Mouse (Mus musculus): Measurements from ENCODE around the gene Arpc3. TPM values are rescaled to one million over a fixed set of nuclear protein-coding genes. Genes with fewer than 3 reads are reported as not detected.
A peak's percentile ranks its signal among the peaks of the same experiment; 100 is the strongest.

Arpc3 gene
- polyA plus RNA-seq, 1 experiment from 2014 or later = 49.9 TPM

DNA sequence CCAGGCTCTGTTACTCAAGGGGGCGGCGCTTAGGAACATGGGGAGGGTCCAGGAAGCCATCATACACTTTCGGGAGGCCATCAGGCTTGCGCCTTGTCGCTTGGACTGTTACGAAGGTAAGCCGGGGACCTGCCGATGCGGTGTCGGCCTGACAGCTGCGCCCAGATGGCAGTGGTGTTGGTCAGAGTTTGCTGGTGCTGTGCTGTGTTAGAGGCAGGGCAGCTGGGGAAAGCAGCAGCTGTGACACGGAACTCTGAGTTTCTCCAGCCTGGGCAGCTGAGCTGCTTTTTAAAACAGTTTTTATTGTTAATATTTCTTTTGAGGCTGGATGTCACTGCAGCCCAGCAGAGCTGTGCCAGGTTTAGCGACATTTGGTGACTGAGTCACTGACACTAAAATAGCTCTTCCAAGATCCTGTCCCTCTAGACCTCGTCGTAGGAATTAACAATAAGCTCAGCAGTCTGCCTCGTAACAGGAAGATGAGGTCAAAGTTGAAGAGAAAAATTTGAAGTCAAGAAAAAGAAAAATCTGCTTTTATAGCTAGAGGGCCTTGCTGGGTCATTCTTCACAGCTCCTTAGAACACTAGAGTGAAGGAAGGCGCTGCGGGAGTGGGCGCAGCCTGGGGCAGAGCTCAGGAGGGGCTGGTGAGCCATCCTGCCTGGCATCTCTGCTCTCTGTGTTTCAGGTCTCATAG is 47.9 kb downstream of the Arpc3 start:
- Histone ChIP-seq H3K9ac (replicated peaks; ENCODE audit: low read depth, low read length) (no peak overlapping the region), H3K36me3 (ENCODE audit: control insufficient read depth, insufficient read depth, low read length) (peaks cover 95% of the 10 kb centered on the region), H3K27me3 (ENCODE audit: control insufficient read depth, insufficient read depth, low read length) (no peaks in the 10 kb centered on the region), H3K4me3 (ENCODE audit: low read depth, low read length) (no peak overlapping the region), H3K4me1 (ENCODE audit: control insufficient read depth, insufficient read depth, low read length) (no peaks in the 10 kb centered on the region), H3K4me2 (replicated peaks; ENCODE audit: low read depth, low read length) (no peak overlapping the region), H3K27ac (ENCODE audit: low read length) (peak overlapping the region; percentile 15; the same call in 1 of the 2 replicates), H3K9me3 (ENCODE audit: control insufficient read depth, low read depth, low read length) (no peaks in the 10 kb centered on the region)
- ATAC-seq (ENCODE audit: insufficient number of reproducible peaks, insufficient read depth, low FRiP score, low read depth) = no peak
- 74% methylated on average over 19 of the region's 19 CpGs for whole genome bisulfite sequencing

- Histone ChIP-seq H3K27me3 (ENCODE audit: control insufficient read depth, insufficient read depth, low read length) (no peaks in the 10 kb centered on the region), H3K4me1 (ENCODE audit: control insufficient read depth, insufficient read depth, low read length) (no peaks in the 10 kb centered on the region), H3K36me3 (ENCODE audit: control insufficient read depth, insufficient read depth, low read length) (peaks cover 96% of the 10 kb centered on the region), H3K4me2 (replicated peaks; ENCODE audit: low read depth, low read length) (no peak overlapping the region), H3K27ac (ENCODE audit: low read length) (no peak overlapping the region), H3K4me3 (ENCODE audit: low read depth, low read length) (no peak overlapping the region), H3K9ac (replicated peaks; ENCODE audit: low read depth, low read length) (no peak overlapping the region), H3K9me3 (ENCODE audit: control insufficient read depth, low read depth, low read length) (no peaks in the 10 kb centered on the region)
- 85% methylated on average over 12 of the region's 12 CpGs for WGBS
- ATAC-seq (ENCODE audit: insufficient number of reproducible peaks, insufficient read depth, low FRiP score, low read depth) = no peak
Measured at GRCm38 (mm10) chr5:122440095-122440630, 48.5 kb downstream of the Arpc3 start.

DNA sequence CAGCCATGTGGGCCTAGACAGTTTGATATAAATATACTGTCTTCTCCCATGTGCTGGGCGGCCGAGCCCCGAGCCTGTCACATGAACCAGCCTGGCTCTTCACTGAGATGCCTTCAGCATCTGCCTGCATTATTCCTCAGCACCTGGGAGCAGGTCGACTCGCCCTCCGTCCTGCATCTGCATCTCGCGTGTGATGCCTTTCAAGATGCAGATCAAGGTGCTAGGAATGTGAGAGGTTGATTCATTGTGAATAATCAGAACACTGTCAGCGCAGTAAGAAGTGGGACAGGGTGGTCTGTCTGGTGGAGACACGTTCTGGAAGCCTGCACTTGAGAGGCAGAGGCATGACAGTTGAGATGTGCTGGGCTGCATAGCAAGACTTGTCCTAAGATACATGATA is 52.8 kb downstream of the Arpc3 start:
- Histone ChIP-seq H3K9ac (replicated peaks; ENCODE audit: low read depth, low read length) (no peak overlapping the region), H3K9me3 (ENCODE audit: control insufficient read depth, low read depth, low read length) (no peaks in the 10 kb centered on the region), H3K4me2 (replicated peaks; ENCODE audit: low read depth, low read length) (no peak overlapping the region), H3K27me3 (ENCODE audit: control insufficient read depth, insufficient read depth, low read length) (no peaks in the 10 kb centered on the region), H3K27ac (ENCODE audit: low read length) (no peak overlapping the region), H3K4me3 (ENCODE audit: low read depth, low read length) (no peak overlapping the region), H3K4me1 (ENCODE audit: control insufficient read depth, insufficient read depth, low read length) (no peaks in the 10 kb centered on the region), H3K36me3 (ENCODE audit: control insufficient read depth, insufficient read depth, low read length) (peaks cover 64% of the 10 kb centered on the region)
- no peak for ATAC-seq (ENCODE audit: insufficient number of reproducible peaks, insufficient read depth, low FRiP score, low read depth)
- WGBS = 91% methylated on average over 10 of the region's 10 CpGs

- Histone ChIP-seq H3K36me3 (ENCODE audit: control insufficient read depth, insufficient read depth, low read length) (peaks cover 59% of the 10 kb centered on the region), H3K4me2 (replicated peaks; ENCODE audit: low read depth, low read length) (no peak overlapping the region), H3K9me3 (ENCODE audit: control insufficient read depth, low read depth, low read length) (no peaks in the 10 kb centered on the region), H3K9ac (replicated peaks; ENCODE audit: low read depth, low read length) (no peak overlapping the region), H3K4me3 (ENCODE audit: low read depth, low read length) (no peak overlapping the region), H3K27me3 (ENCODE audit: control insufficient read depth, insufficient read depth, low read length) (no peaks in the 10 kb centered on the region), H3K27ac (ENCODE audit: low read length) (no peak overlapping the region), H3K4me1 (ENCODE audit: control insufficient read depth, insufficient read depth, low read length) (no peaks in the 10 kb centered on the region)
- WGBS = 90% methylated on average over 11 of the region's 11 CpGs
- no peak for ATAC-seq (ENCODE audit: insufficient number of reproducible peaks, insufficient read depth, low FRiP score, low read depth)
Measured at GRCm38 (mm10) chr5:122445051-122445610, 53.5 kb downstream of the Arpc3 start.

GRCm38 (mm10) chr5:122447857-122448256 is 56.2 kb downstream of the Arpc3 start:
- Histone ChIP-seq H3K27ac (ENCODE audit: low read length) (peak overlapping the region; percentile 39; the same call in 1 of the 2 replicates), H3K36me3 (ENCODE audit: control insufficient read depth, insufficient read depth, low read length) (peaks cover 43% of the 10 kb centered on the region), H3K4me2 (replicated peaks; ENCODE audit: low read depth, low read length) (no peak overlapping the region), H3K9me3 (ENCODE audit: control insufficient read depth, low read depth, low read length) (no peaks in the 10 kb centered on the region), H3K4me3 (ENCODE audit: low read depth, low read length) (no peak overlapping the region), H3K4me1 (ENCODE audit: control insufficient read depth, insufficient read depth, low read length) (no peaks in the 10 kb centered on the region), H3K27me3 (ENCODE audit: control insufficient read depth, insufficient read depth, low read length) (no peaks in the 10 kb centered on the region), H3K9ac (replicated peaks; ENCODE audit: low read depth, low read length) (no peak overlapping the region)
- ATAC-seq (ENCODE audit: insufficient number of reproducible peaks, insufficient read depth, low FRiP score, low read depth) = no peak
- 79% methylated on average over 8 of the region's 8 CpGs for WGBS

GRCm38 (mm10) chr5:122448869-122449268 is 57.2 kb downstream of the Arpc3 start:
- H3K4me3 ChIP-seq (ENCODE audit: low read depth, low read length) = no peak overlapping the region
- no peaks in the 10 kb centered on the region for H3K4me1 ChIP-seq (ENCODE audit: control insufficient read depth, insufficient read depth, low read length)
- no peak for ATAC-seq (ENCODE audit: insufficient number of reproducible peaks, insufficient read depth, low FRiP score, low read depth)
- H3K9ac ChIP-seq (replicated peaks; ENCODE audit: low read depth, low read length) = no peak overlapping the region
- H3K27ac ChIP-seq (ENCODE audit: low read length) = no peak overlapping the region
- 70% methylated on average over 5 of the region's 5 CpGs for WGBS
- H3K4me2 ChIP-seq (replicated peaks; ENCODE audit: low read depth, low read length) = no peak overlapping the region
- no peaks in the 10 kb centered on the region for H3K9me3 ChIP-seq (ENCODE audit: control insufficient read depth, low read depth, low read length)
- peaks cover 44% of the 10 kb centered on the region for H3K36me3 ChIP-seq (ENCODE audit: control insufficient read depth, insufficient read depth, low read length)
- no peaks in the 10 kb centered on the region for H3K27me3 ChIP-seq (ENCODE audit: control insufficient read depth, insufficient read depth, low read length)

DNA sequence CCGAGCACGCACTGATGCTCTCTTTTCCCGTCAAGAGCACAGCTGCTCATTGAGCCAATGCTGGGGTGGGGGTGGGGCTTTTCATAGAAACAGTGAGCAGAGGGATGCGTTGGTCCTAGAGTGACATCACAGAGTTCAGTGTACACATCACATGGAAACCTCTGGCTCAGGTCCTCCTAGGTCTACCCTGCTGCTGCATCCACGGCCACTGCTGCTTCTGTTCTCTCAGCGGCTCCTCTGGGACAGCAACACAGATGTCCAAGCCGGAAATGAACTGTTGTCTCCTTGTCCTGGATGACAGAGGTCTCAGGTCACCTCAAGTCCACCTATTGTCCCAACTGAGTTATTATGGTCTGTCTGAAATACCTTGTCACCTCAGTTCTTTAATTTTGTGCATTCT is 58.3 kb downstream of the Arpc3 start:
- no peak for ATAC-seq (ENCODE audit: insufficient number of reproducible peaks, insufficient read depth, low FRiP score, low read depth)
- H3K4me1 ChIP-seq (ENCODE audit: control insufficient read depth, insufficient read depth, low read length) = no peaks in the 10 kb centered on the region
- H3K4me3 ChIP-seq (ENCODE audit: low read depth, low read length) = no peak overlapping the region
- H3K4me2 ChIP-seq (replicated peaks; ENCODE audit: low read depth, low read length) = no peak overlapping the region
- H3K27ac ChIP-seq (ENCODE audit: low read length) = no peak overlapping the region
- WGBS = 67% methylated on average over 7 of the region's 7 CpGs
- no peaks in the 10 kb centered on the region for H3K9me3 ChIP-seq (ENCODE audit: control insufficient read depth, low read depth, low read length)
- H3K27me3 ChIP-seq (ENCODE audit: control insufficient read depth, insufficient read depth, low read length) = no peaks in the 10 kb centered on the region
- peaks cover 44% of the 10 kb centered on the region for H3K36me3 ChIP-seq (ENCODE audit: control insufficient read depth, insufficient read depth, low read length)
- H3K9ac ChIP-seq (replicated peaks; ENCODE audit: low read depth, low read length) = no peak overlapping the region

DNA sequence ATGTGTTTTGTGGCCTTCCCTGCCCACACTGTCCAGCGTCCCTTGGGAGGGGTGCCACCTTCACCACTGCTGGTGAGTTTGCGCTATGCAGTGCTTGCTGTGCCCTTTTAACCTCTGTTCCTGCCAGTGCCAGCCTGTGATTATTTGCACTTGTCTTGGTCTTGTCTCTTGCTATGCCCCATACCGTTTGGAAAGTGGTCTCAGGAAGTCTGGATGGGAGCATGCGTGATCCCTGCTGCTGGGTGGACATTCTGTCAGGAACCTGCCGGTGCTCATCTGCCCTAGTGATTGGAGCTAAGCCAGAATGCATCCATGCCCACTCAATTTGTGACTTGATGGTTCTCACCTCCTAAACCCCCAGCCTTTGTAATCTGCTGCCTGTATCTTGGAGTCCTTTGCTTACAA is 59.2 kb downstream of the Arpc3 start:
- 55% methylated on average over 5 of the region's 5 CpGs for WGBS
- peaks cover 44% of the 10 kb centered on the region for H3K36me3 ChIP-seq (ENCODE audit: control insufficient read depth, insufficient read depth, low read length)
- H3K27ac ChIP-seq (ENCODE audit: low read length) = no peak overlapping the region
- H3K9me3 ChIP-seq (ENCODE audit: control insufficient read depth, low read depth, low read length) = no peaks in the 10 kb centered on the region
- no peak overlapping the region for H3K4me3 ChIP-seq (ENCODE audit: low read depth, low read length)
- no peaks in the 10 kb centered on the region for H3K4me1 ChIP-seq (ENCODE audit: control insufficient read depth, insufficient read depth, low read length)
- ATAC-seq (ENCODE audit: insufficient number of reproducible peaks, insufficient read depth, low FRiP score, low read depth) = no peak
- H3K9ac ChIP-seq (replicated peaks; ENCODE audit: low read depth, low read length) = no peak overlapping the region
- H3K27me3 ChIP-seq (ENCODE audit: control insufficient read depth, insufficient read depth, low read length) = no peaks in the 10 kb centered on the region
- H3K4me2 ChIP-seq (replicated peaks; ENCODE audit: low read depth, low read length) = no peak overlapping the region

Data from stomach, embryonic 14.5 days (tissue).